Mouse (Mus musculus) layer of hippocampus, adult 8-10 months (tissue): ENCODE results near the gene Klrb1c. TPM values are rescaled to one million over a fixed set of nuclear protein-coding genes. Genes with fewer than 3 reads are reported as not detected.
A peak's percentile ranks its signal among the peaks of the same experiment; 100 is the strongest.
"Not testable (repeated sequence)": the region's sequence is repeated elsewhere in the genome, so short reads cannot be mapped to it uniquely, and the experiment has no call there.

Source experiments
- DNase-seq, 2 experiments: peaks; one replicate each; pipeline ENCODE4 v3.0.0; 2022; ENCODE audit warnings: low spot score in 2 of 2
- total RNA-seq, 4 experiments: library from RNA; stranded (reverse); gene quantifications; 2 replicates each; pipeline ENCODE4 v1.2.4; 2022

The Klrb1c gene
- total RNA-seq, 4 experiments from 2014 or later, result 0.12 to 0.25 TPM; not detected in 2

DNA sequence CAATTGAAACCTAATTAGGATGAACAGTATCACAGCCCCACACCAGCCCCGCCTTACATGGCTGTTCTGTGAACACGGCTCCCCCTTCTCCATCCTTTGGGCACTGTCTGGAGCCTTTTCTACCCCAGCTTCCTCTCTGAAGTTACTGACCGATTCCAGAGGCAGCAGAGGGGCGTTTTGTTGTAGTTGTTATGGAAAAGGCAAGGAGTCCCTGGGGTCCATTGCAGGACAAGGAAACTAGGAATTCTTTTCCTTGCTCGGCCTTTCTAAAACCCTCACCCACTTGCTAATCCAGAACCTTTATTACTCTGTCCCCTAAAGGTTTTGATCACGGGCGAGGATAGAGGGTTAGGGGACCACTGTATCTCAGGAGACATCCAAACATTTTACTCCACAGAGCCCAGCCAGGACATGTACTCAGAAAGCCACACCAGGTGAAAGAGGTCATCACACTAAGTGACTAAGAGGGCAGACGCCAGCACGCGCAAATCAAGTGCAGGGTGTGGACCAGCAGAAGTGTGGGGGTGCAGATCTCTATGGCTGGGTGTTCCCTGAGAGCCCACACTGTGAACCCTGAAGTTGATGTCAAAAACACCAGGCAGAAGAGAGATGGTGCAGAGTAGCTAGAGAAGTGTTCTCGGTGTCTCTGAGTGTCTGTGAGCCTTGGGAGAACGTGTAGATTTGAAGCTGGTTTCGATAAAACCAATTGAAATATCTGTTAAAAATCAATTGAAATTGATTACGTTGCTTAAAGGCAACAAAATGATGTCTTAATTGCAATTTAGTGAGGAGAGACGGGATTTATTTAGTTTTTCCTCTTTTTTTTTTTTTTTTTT lies 9.1 kb upstream of the Klrb1c start:
- DNase-seq, result no peak

DNA sequence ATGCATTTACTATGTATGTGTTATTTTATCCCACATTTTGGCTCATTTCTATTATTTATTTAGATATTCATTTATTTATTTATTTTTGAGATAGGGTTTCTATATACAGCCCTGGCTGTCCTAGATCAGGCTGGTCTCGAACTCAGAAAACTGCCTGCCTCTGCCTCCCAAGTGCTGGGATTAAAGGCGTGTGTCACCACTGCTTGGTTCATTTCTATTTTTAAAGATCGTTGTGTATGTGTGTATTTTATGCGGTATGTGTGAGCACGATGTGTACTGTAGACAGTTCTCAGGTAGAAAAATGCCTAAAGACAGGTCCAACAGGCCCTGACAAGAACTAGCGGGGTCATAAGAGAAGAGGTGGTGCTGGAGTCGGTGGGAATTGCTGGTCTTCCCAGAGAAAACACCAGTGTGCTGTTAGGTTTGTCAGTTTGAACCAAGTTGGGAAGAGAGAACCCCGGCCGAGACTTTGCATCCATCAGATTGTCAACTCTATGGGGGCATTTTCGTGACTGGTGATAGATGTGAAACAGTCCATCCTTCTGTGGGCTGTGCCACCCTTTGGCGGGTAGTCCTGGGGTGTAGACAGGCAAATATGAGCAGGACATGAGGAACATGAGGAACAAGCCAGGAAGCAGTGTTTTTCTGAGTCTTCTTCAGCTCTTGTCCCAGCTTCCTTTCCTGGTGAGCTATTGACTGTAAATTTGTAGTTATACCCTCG lies 8.3 kb upstream of the Klrb1c start:
- DNase-seq, result no peak

DNA sequence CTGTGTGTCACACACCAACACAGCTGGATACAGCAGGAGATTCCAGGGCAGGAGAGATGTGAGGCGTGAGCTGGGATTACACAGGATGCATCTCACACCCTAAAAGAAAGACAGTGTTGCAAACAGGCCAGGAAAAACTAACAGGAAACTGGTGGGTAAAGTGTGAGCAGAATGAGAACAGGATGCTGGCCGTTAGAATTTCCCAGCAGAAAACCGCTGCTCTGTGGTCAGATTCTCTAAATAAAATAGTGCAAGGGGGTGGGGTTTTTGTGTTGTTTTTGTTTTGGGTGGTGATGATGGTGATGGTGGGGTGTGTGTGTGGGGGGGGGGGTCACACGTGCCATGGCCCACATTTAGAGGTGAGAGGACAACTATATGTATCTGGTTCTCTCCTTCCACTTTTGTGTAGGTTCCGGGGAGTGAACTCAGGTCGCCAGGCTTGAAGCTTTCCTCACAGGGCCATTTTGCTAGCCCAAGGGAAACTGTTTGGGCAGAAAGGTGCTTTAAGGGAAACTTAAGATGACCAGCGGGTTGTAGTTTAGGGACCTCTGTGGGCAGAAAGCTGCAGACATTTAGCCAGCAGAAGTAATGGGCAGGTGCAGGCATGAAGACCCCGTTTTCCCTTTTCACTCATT lies 7.4 kb upstream of the Klrb1c start:
- DNase-seq, result no peak

DNA sequence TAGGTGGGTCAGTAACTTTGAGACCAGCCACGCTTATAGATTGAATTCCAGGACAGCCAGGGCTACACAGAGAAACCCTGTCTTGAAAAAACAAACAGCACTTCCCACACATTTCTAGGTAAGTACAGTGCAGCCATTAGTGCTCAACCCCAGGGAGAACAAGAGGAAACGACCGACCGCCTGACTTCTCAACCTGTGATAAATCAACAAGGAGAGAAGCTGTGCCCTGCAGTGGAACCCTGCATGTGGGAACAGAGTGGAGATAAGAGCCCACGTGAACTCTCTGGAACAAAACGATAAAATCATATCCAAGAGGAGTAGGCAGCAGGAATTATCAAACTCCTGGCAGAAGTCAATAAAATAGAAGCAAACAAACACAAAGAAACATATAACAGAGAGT lies 4.7 kb upstream of the Klrb1c start:
- DNase-seq, result no peak

DNA sequence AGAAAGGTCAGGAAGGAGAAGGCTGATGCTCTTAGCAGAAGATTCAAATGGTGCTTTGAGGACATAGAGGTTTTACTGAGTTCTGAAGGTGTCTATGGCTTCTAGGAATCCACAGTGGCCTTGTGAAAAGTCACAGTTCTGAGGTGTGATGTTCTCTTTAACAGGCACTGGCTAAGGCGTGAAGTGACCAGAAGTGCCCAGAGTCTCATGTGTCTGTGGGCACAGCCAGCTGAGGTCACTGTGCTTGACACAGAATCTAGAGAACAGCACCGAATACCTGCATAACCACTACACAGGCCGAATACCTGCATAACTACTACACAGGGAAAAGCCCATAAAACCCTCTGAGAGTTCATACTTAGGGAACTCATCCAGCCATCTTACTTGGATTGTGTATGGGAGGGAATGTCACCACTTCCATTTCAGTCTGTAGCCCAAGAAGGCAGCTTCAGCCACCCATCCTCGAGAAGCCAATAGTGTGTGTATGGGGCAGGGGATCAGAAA lies 1.5 kb upstream of the Klrb1c start:
- not testable (repeated sequence) for DNase-seq

DNA sequence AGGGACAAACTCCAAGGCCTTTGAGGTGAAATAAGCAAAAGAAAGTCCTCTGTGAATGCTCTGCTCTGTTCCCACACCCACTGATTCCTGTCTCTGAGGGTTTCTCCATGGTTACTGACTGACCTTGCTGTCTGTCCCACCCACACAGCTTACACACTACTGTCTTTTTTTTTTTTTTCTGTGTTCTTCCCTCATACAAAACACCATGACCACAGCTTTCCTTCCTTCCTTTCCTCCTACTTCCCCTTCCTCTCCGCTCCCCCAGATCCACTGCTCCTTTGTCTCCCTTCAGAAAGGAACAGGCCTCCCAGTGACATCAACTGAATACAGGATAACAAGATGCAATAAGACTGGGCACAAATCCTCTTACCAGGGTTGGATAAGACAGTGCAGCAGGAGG lies 498 bp downstream of the Klrb1c start:
- no peak for DNase-seq

DNA sequence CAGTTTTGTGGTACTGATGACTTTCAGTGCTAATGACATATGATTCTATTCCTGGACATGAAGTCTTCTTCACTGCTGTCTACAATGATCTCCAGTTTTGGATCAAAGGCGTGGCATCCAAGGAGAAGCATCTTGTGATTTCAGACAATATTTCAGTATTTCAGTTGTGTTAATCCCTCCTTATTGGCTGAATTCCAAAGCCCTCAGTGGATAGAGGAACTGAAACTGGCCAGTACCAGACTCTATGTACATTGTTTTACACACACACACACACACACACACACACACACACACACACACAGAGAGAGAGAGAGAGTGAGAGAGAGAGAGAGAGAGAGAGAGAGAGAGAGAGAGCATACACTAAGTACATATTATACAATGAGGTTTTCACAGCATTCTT lies 2.6 kb downstream of the Klrb1c start:
- not testable (repeated sequence) for DNase-seq

DNA sequence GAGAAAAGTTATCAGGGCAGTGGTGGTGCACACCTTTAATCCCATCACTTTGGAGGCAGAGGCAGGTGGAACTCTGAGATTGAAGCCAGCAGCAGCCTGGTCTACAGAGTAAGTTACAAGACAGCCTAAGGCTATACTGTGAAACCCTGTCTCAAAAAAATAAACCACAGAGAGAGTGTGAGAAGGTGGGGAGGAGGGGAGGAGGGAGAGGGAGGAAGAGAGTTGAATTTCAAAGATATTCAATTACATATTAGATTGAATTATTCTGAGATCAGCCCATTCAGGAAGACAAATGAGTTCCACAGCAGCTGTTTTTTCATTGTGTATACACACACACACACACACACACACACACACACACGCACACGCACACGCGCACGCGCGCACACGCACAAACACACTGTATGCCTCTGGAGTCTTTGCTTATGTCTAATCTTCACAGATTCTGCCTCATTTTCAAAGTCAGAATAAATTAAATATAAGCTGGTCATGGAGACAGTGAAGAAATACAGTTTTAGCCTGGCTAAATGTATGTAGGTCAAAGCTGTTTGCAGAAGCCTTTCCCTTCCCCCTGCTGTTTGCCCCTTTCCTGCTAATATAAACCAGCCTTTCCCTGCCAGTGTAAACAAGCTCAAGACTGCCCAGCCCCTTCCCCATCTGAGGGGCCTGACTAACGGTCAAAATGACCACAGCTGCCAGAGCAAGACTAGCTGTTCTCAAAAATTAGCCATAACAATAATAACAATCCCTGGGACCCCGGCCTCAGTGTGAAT lies 19.3 kb downstream of the Klrb1c start:
- DNase-seq, result no peak

DNA sequence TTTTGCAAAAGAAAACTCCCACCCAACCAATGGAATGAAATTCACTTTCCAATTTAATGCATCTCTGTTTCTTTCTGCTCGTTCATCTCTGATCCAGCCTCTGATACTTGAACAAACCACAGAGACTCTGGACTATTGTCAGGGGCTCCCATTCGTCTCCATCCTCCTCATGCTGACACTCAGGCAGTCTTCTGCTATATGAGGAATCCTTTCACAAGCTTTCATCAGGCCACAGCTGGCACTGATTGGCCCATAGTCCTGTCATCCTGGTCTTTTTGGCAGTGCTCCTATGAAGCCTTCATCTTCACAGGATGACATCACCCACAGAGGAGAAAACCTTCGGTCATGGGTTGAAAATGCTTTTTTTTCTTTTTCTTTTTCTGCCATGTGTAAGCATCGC lies 21.0 kb downstream of the Klrb1c start:
- no peak for DNase-seq

DNA sequence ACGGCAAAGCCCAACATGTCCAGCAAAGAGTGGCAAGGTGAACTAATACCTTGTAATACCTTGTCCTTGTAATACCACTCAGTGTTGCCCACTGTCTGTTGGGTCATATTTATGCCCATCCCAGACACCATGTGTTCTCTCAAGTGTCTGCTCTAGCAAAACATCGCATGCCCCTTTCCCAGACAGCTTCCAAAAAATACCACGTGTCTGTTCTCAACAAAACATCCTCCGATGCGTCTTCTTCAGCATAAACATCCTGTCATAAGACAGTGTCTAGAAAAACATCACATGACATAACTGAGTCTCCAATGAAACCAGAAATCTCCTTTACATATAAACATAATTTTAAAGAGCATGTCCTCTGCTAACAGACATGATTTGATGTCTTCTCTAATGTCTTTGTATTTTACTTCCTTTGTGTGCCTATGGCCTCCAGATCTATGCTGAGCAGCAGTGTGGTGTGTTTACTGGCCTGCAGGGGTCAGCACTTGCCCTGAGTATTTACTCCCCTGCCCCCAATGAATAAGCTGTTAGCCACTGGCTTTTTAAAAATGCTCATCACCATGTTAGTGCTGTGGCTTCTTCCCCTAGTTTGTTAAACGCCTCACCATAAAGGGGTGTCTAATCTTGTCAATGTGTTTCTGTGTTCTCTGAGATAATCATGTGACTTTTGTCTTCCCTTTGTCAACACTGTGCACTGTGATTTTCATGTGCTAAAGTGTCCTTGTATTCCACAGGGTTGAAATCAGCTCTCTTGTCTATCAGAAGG lies 22.3 kb downstream of the Klrb1c start:
- DNase-seq, result not testable (repeated sequence)

DNA sequence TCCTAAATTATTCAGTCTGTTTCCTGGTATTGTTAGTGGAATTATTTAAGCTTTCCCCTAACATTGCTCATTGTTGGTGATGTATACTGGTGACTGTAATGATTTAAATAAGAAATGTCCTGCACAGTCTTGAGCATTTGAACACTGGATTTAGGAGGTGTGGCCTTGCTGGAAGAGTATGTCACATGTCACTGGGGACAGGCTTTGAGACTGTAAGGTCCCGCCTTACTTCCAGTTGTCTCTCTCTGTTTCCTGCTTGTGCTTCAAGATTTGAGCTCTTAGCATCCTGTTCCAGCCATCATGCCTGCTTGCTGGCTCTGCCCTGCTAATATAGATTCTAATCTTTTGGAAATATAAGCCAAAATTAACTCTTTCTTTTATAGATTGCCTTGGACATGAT lies 23.8 kb downstream of the Klrb1c start:
- DNase-seq, result no peak

DNA sequence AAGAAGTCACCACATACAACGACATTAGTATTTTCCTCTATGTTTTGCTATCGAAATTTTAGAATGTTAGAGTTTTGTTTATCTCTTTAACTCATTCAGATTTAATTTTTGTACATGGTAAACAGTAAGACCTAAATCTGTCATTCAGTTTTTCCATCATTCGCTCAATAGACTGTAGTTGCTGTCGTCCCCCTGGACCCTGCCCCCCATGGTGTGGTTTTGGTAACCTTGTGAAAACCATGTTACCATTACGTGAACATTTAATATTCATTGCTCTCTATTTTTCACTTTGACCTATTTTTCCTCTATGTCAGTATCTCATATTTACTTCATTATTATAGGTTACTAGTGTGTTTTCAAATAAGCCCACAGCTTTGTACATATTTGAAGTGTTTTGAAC lies 24.4 kb downstream of the Klrb1c start:
- DNase-seq, result no peak

DNA sequence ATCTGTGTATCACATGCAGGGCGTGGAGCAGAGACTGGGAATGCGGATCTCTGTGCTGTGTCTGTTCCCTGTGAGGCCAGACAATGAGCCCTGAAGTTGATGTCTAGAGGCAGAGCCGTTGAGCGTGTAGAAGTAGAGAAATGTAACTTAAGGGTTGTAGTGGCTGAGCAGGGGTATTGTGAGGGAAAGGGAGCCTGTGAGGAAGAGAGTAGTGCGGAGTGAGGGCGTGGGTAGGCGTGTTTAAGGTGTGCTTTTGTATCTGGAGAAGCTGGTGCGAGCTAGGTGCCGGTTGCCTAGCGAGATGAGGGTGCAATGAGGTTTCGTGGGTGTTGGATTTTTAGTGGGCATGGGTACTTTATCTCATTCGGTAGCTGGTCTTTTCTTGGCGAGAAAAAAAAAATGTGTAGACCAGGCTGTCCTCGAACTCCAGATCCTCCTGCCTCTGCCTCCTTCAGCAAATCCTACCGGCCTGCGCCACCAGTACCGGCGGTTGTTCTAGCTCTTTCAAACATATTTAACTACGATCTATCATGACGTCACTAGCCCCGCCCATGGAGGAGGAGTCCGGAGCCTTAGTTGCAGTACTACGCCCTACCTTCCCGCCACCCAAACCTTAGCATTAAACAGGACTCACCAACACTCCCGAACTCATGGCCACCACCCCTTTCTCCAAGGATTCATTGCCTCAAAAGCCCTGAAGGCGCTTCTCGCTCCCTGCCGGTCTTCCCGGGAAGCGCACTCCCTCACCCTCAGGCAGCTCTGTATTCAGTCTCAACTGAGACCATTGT lies 25.1 kb downstream of the Klrb1c start:
- peak; percentile 98 for DNase-seq

DNA sequence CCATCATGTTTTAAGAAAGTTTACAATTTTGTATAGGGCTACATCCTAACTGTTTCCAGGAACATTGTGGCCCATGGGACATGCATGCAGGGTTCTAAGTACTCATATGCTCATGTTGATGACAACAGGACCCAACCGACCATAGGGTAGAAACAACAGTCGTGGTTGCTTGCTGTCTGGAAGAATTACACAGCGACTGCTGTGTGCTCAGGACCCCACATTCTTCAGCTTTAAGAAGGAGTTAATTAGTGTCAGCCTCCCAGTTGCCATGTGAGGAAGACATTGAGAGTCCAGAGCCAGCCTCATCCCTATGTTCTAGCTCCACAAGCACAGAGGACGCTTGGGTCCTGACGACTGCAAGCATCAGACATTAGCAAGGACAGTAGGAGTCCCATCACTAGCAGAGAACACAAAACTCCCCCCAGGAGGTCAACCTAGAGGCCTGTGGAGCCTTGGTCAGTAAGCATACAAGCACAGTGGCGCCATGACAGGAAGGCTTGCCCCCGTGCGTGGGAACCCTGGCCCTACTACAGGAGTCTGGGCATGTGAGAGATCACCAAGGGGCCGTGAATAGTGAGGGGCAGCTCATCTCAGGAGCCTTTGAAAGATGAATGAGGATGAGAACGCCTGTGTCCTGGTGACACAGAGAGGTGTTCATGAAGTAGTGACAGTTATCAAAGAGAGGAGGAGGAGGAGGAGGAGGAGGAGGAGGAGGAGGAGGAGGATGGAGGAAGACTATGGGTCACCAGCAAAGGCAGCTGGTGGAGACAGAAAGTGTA lies 25.9 kb downstream of the Klrb1c start:
- DNase-seq, result not testable (repeated sequence)

DNA sequence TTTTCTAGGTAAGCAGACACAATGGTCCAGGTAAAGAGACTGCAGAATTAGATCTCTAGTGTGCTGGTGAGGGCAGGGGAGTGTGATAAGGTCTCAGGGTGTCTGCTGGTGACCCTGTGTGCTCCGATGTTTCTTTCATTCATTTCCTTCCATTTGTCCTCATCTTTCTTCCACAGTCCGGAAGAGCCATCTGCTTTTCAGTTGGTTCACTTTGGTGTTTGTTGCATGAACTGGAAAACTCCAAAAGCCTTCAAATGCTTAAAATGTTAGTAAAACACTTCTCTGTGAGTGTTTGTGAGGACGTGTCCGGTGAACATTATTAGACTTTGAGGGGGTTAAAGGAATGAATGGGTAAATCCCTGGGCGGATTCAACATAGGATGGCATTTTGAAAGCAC lies 27.9 kb downstream of the Klrb1c start:
- no peak for DNase-seq

DNA sequence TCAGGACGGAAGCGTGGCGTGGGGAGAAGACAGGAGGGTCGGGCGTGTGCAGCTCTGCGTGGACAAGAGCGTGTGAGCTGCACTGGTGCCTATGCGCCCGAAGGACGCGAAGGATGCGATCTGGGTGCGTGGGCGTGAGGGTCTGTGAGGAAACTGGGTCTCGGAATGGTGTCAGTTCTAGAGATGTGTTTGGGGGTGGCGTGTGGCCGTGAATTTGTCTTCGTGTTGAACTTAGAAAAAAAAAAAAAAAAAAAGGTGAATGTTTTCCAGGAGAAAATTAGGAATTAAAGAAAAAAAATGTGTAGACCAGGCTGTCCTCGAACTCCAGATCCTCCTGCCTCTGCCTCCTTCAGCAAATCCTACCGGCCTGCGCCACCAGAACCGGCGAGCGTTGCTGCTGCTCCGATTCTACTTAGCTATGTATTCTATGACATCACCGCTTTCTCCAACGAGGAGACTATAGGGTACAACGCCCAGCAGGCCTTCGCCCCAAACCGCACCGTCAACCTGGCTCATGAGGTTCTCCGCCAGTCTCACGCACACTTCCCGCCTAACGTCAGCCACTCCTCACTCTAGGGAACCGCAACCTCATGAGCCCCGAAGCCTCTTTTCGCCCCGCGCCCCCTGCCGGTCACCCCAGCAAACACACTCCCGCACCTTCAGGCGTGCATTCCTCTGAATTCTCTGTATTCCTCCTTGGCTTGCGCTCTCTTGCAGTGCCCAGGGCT lies 28.4 kb downstream of the Klrb1c start:
- peak; percentile 88 to 95 for DNase-seq

DNA sequence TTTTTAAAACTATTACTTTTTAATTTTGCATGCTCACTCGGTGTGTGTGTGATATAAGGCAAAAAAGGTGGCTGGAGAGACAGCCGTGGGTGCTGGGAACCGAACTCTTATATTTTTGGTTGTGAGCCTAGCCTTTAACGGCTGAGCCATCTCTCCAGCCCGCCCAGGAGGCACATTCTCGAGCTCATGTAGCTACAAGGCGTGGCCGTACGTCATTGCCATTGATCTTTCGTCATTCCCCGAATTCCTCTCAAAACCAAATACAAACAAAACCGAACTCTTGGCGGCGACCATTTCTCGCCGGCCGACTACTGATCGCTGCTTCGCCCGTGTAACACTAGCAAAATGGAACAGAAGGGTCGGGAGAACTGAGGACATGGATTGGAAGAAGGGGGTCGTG lies 29.0 kb downstream of the Klrb1c start:
- DNase-seq, result peak; percentile 91 to 98

DNA sequence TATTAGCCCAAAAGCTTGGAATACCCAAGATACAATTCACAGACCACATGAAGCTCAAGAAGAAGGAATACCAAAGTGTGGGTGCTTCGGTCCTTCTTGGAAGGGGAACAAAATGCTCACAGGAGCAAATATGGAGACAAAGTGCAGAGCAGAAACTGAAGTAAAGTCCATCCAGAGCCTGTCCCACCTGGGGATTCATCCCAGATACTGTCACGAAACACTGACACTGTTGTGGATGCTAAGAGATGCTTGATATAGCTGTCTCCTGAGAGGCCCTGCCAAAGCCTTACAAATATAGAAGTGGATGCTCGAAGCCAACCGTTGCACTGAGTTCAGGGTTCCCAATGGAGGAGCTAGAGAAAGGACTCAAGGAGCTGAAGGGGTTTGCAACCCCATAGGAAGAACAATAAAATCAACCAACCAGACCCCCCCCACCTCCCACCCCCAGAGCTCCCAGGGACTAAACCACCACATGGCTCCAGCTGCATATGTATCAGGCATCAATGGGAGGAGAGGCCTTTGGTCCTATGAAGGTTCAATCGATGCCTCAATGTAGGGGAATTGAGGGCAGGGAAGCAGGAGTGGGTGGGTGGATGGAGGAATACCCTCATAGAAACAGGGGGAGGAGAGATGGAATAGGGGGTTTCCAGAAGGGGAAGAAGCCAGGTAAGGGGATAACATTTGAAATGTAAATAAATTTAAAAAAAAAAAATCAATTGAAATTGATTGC lies 29.6 kb downstream of the Klrb1c start:
- DNase-seq, result no peak
